Mouse (Mus musculus) adrenal gland, postnatal 36 days (tissue): ENCODE results near the gene Vmn1r7. TPM values are rescaled to one million over a fixed set of nuclear protein-coding genes. Genes with fewer than 3 reads are reported as not detected.
"Not testable (repeated sequence)": the region's sequence is repeated elsewhere in the genome, so short reads cannot be mapped to it uniquely, and the experiment has no call there.

Experiments
- DNase-seq, 2 experiments: peaks; one replicate each; pipeline ENCODE4 v3.0.0; 2021; ENCODE audit warnings: mixed read lengths in 1 of 2
- long read RNA-seq, 2 experiments: library from polyadenylated mRNA; stranded (forward); transcript quantifications; one replicate each; pipeline ENCODE4 v2.0.0; 2021; ENCODE audit warnings: borderline sequencing depth in 2 of 2
- total RNA-seq, 2 experiments: library from RNA; stranded (reverse); gene quantifications; 2 replicates each; pipeline ENCODE4 v1.2.3; 2021

Gene Vmn1r7
- total RNA-seq: not detected
- long read RNA-seq, experiment 1: 0 reads
- long read RNA-seq, experiment 2: 0 reads

- DNase-seq: not testable (repeated sequence)
Measured at GRCm38 (mm10) chr6:57025224-57025623, at the start of gene Vmn1r7. Gene Vmn1r7 (minus strand): TSS chr6:57025324.

GRCm38 (mm10) chr6:57066487-57066886 is 41.4 kb upstream of the Vmn1r7 start, which contains the start of gene Vmn1r9:
Gene Vmn1r9 (plus strand): TSS chr6:57066787.
- DNase-seq: no peak

- peak in 1 of 2 experiments; percentile 4 for DNase-seq
Measured at GRCm38 (mm10) chr6:57063730-57064129, 38.6 kb upstream of the Vmn1r7 start.

- DNase-seq: no peak
Measured at GRCm38 (mm10) chr6:57034674-57035073, 9.6 kb upstream of the Vmn1r7 start.

- no peak for DNase-seq
Measured at GRCm38 (mm10) chr6:57031984-57032383, 6.9 kb upstream of the Vmn1r7 start, which contains the start of gene Vmn1r8. Gene Vmn1r8 (plus strand): TSS chr6:57032284.

GRCm38 (mm10) chr6:56996943-56997342 is 28.2 kb downstream of the Vmn1r7 start, which contains the start of gene Vmn1r6:
Gene Vmn1r6 (plus strand): TSS chr6:56997243.
- no peak for DNase-seq

Other genes with a start within 250 kb of the Vmn1r7 start
- 10 to 100 TPM; 33.6 to 36.0 TPM for gene Kbtbd2, start 227.5 kb downstream of the Vmn1r7 start, total RNA-seq
- gene Fkbp9, start 193.3 kb downstream of the Vmn1r7 start, total RNA-seq: 10 to 100 TPM; 72.1 to 75.9 TPM
- gene Nt5c3, start 101.4 kb downstream of the Vmn1r7 start, total RNA-seq: 10 to 100 TPM; 23.8 to 24.1 TPM
- gene Vmn1r4, start 101.3 kb downstream of the Vmn1r7 start, total RNA-seq: under 1 TPM; 0.20 to 0.40 TPM
- not detected for gene Vmn1r5, start 55.1 kb downstream of the Vmn1r7 start, total RNA-seq
- gene Vmn1r6, start 28.1 kb downstream of the Vmn1r7 start, total RNA-seq: not detected
- not detected for gene Vmn1r8, start 7.0 kb upstream of the Vmn1r7 start, total RNA-seq
- gene Vmn1r9, start 41.5 kb upstream of the Vmn1r7 start, total RNA-seq: not detected
- not detected for gene Vmn1r10, start 84.1 kb upstream of the Vmn1r7 start, total RNA-seq
- gene Vmn1r11, start 108.1 kb upstream of the Vmn1r7 start, total RNA-seq: not detected
- gene Vmn1r12, start 131.6 kb upstream of the Vmn1r7 start, total RNA-seq: not detected
- gene Vmn1r13, start 178.0 kb upstream of the Vmn1r7 start, total RNA-seq: not detected
- gene Vmn1r14, start 206.4 kb upstream of the Vmn1r7 start, total RNA-seq: not detected
- not detected for gene Vmn1r15, start 232.6 kb upstream of the Vmn1r7 start, total RNA-seq